Mouse (Mus musculus): ENCODE measurements around the gene Nefh. TPM values are rescaled to one million over a fixed set of nuclear protein-coding genes. Genes with fewer than 3 reads are reported as not detected.

Gene Nefh
- polyA plus RNA-seq, 1 experiment from 2014 or later = 19.2 TPM

GRCm38 (mm10) chr11:4936243-4936642 is 11.6 kb downstream of the Nefh start:
- H3K36me3 ChIP-seq (ENCODE audit: control insufficient read depth, insufficient read depth, low read length) = no peaks in the 10 kb centered on the region
- WGBS = 87% methylated on average over 5 of the region's 5 CpGs
- no peak for ATAC-seq (ENCODE audit: low read depth)
- H3K4me1 ChIP-seq (ENCODE audit: control insufficient read depth, insufficient read depth, low read length) = no peaks in the 10 kb centered on the region
- no peaks in the 10 kb centered on the region for H3K27me3 ChIP-seq (ENCODE audit: control insufficient read depth, insufficient read depth, low read length)
- no peak overlapping the region for H3K27ac ChIP-seq (ENCODE audit: low read depth, low read length)
- H3K4me3 ChIP-seq (ENCODE audit: low read depth, low read length) = no peak overlapping the region
- H3K9ac ChIP-seq (replicated peaks; ENCODE audit: low read depth, low read length) = no peak overlapping the region
- no peaks in the 10 kb centered on the region for H3K9me3 ChIP-seq (ENCODE audit: control insufficient read depth, low read length)
- H3K4me2 ChIP-seq (ENCODE audit: low read depth, low read length) = no peak overlapping the region

GRCm38 (mm10) chr11:4931009-4931601 is 16.8 kb downstream of the Nefh start:
- H3K9me3 ChIP-seq (ENCODE audit: control insufficient read depth, low read length) = no peaks in the 10 kb centered on the region
- peaks cover 28% of the 10 kb centered on the region for H3K36me3 ChIP-seq (ENCODE audit: control insufficient read depth, insufficient read depth, low read length)
- H3K4me3 ChIP-seq (ENCODE audit: low read depth, low read length) = no peak overlapping the region
- no peak overlapping the region for H3K27ac ChIP-seq (ENCODE audit: low read depth, low read length)
- no peaks in the 10 kb centered on the region for H3K27me3 ChIP-seq (ENCODE audit: control insufficient read depth, insufficient read depth, low read length)
- no peaks in the 10 kb centered on the region for H3K4me1 ChIP-seq (ENCODE audit: control insufficient read depth, insufficient read depth, low read length)
- H3K9ac ChIP-seq (replicated peaks; ENCODE audit: low read depth, low read length) = no peak overlapping the region
- ATAC-seq (ENCODE audit: low read depth) = no peak
- no peak overlapping the region for H3K4me2 ChIP-seq (ENCODE audit: low read depth, low read length)
- 65% methylated on average over 1 of the region's 1 CpGs for WGBS

- Histone ChIP-seq H3K36me3 (ENCODE audit: control insufficient read depth, insufficient read depth, low read length) (peaks cover 57% of the 10 kb centered on the region), H3K4me2 (ENCODE audit: low read depth, low read length) (no peak overlapping the region), H3K9me3 (ENCODE audit: control insufficient read depth, low read length) (no peaks in the 10 kb centered on the region), H3K4me3 (ENCODE audit: low read depth, low read length) (no peak overlapping the region), H3K27me3 (ENCODE audit: control insufficient read depth, insufficient read depth, low read length) (no peaks in the 10 kb centered on the region), H3K4me1 (ENCODE audit: control insufficient read depth, insufficient read depth, low read length) (no peaks in the 10 kb centered on the region), H3K9ac (replicated peaks; ENCODE audit: low read depth, low read length) (no peak overlapping the region), H3K27ac (ENCODE audit: low read depth, low read length) (no peak overlapping the region)
- no peak for ATAC-seq (ENCODE audit: low read depth)
- 92% methylated on average over 3 of the region's 3 CpGs for WGBS
Observed at GRCm38 (mm10) chr11:4927224-4927623, 20.6 kb downstream of the Nefh start.

GRCm38 (mm10) chr11:4921751-4922150 is 26.1 kb downstream of the Nefh start:
- 93% methylated on average over 7 of the region's 7 CpGs for WGBS
- Histone ChIP-seq H3K9me3 (ENCODE audit: control insufficient read depth, low read length) (no peaks in the 10 kb centered on the region), H3K27me3 (ENCODE audit: control insufficient read depth, insufficient read depth, low read length) (no peaks in the 10 kb centered on the region), H3K4me2 (ENCODE audit: low read depth, low read length) (no peak overlapping the region), H3K27ac (ENCODE audit: low read depth, low read length) (no peak overlapping the region), H3K4me1 (ENCODE audit: control insufficient read depth, insufficient read depth, low read length) (no peaks in the 10 kb centered on the region), H3K9ac (replicated peaks; ENCODE audit: low read depth, low read length) (no peak overlapping the region), H3K36me3 (ENCODE audit: control insufficient read depth, insufficient read depth, low read length) (peaks cover 81% of the 10 kb centered on the region), H3K4me3 (ENCODE audit: low read depth, low read length) (no peak overlapping the region)
- ATAC-seq (ENCODE audit: low read depth) = no peak

- H3K4me1 ChIP-seq (ENCODE audit: control insufficient read depth, insufficient read depth, low read length) = no peaks in the 10 kb centered on the region
- no peak overlapping the region for H3K4me3 ChIP-seq (ENCODE audit: low read depth, low read length)
- no peak overlapping the region for H3K9ac ChIP-seq (replicated peaks; ENCODE audit: low read depth, low read length)
- H3K27ac ChIP-seq (ENCODE audit: low read depth, low read length) = no peak overlapping the region
- WGBS = 97% methylated on average over 2 of the region's 2 CpGs
- no peak for ATAC-seq (ENCODE audit: low read depth)
- peaks cover 76% of the 10 kb centered on the region for H3K36me3 ChIP-seq (ENCODE audit: control insufficient read depth, insufficient read depth, low read length)
- H3K9me3 ChIP-seq (ENCODE audit: control insufficient read depth, low read length) = no peaks in the 10 kb centered on the region
- no peak overlapping the region for H3K4me2 ChIP-seq (ENCODE audit: low read depth, low read length)
- H3K27me3 ChIP-seq (ENCODE audit: control insufficient read depth, insufficient read depth, low read length) = no peaks in the 10 kb centered on the region
Observed at GRCm38 (mm10) chr11:4921281-4921680, 26.6 kb downstream of the Nefh start.

- no peak overlapping the region for H3K4me2 ChIP-seq (ENCODE audit: low read depth, low read length)
- no peak for ATAC-seq (ENCODE audit: low read depth)
- H3K27me3 ChIP-seq (ENCODE audit: control insufficient read depth, insufficient read depth, low read length) = no peaks in the 10 kb centered on the region
- 59% methylated on average over 1 of the region's 1 CpGs for WGBS
- no peak overlapping the region for H3K27ac ChIP-seq (ENCODE audit: low read depth, low read length)
- H3K36me3 ChIP-seq (ENCODE audit: control insufficient read depth, insufficient read depth, low read length) = peaks cover 60% of the 10 kb centered on the region
- H3K9me3 ChIP-seq (ENCODE audit: control insufficient read depth, low read length) = no peaks in the 10 kb centered on the region
- no peak overlapping the region for H3K9ac ChIP-seq (replicated peaks; ENCODE audit: low read depth, low read length)
- no peak overlapping the region for H3K4me3 ChIP-seq (ENCODE audit: low read depth, low read length)
- H3K4me1 ChIP-seq (ENCODE audit: control insufficient read depth, insufficient read depth, low read length) = no peaks in the 10 kb centered on the region
Observed at GRCm38 (mm10) chr11:4916068-4916467, 31.8 kb downstream of the Nefh start.

GRCm38 (mm10) chr11:4906231-4906630 is 41.6 kb downstream of the Nefh start:
- Histone ChIP-seq H3K9me3 (ENCODE audit: control insufficient read depth, low read length) (no peaks in the 10 kb centered on the region), H3K36me3 (ENCODE audit: control insufficient read depth, insufficient read depth, low read length) (peaks cover 47% of the 10 kb centered on the region), H3K4me1 (ENCODE audit: control insufficient read depth, insufficient read depth, low read length) (no peaks in the 10 kb centered on the region), H3K4me2 (ENCODE audit: low read depth, low read length) (no peak overlapping the region), H3K27me3 (ENCODE audit: control insufficient read depth, insufficient read depth, low read length) (no peaks in the 10 kb centered on the region), H3K9ac (replicated peaks; ENCODE audit: low read depth, low read length) (no peak overlapping the region), H3K27ac (ENCODE audit: low read depth, low read length) (no peak overlapping the region), H3K4me3 (ENCODE audit: low read depth, low read length) (no peak overlapping the region)
- 95% methylated on average over 6 of the region's 6 CpGs for WGBS
- ATAC-seq (ENCODE audit: low read depth) = no peak

- Histone ChIP-seq H3K9me3 (ENCODE audit: control insufficient read depth, low read length) (no peaks in the 10 kb centered on the region), H3K27ac (ENCODE audit: low read depth, low read length) (no peak overlapping the region), H3K4me3 (ENCODE audit: low read depth, low read length) (no peak overlapping the region), H3K4me2 (ENCODE audit: low read depth, low read length) (no peak overlapping the region), H3K4me1 (ENCODE audit: control insufficient read depth, insufficient read depth, low read length) (no peaks in the 10 kb centered on the region), H3K9ac (replicated peaks; ENCODE audit: low read depth, low read length) (no peak overlapping the region), H3K27me3 (ENCODE audit: control insufficient read depth, insufficient read depth, low read length) (no peaks in the 10 kb centered on the region), H3K36me3 (ENCODE audit: control insufficient read depth, insufficient read depth, low read length) (peaks cover 40% of the 10 kb centered on the region)
- ATAC-seq (ENCODE audit: low read depth) = no peak
- 89% methylated on average over 6 of the region's 6 CpGs for WGBS
Observed at GRCm38 (mm10) chr11:4901956-4902355, 45.9 kb downstream of the Nefh start.

GRCm38 (mm10) chr11:4900437-4900836 is 47.4 kb downstream of the Nefh start:
- Histone ChIP-seq H3K27me3 (ENCODE audit: control insufficient read depth, insufficient read depth, low read length) (no peaks in the 10 kb centered on the region), H3K36me3 (ENCODE audit: control insufficient read depth, insufficient read depth, low read length) (peaks cover 32% of the 10 kb centered on the region), H3K4me2 (ENCODE audit: low read depth, low read length) (no peak overlapping the region), H3K4me1 (ENCODE audit: control insufficient read depth, insufficient read depth, low read length) (peaks cover 3% of the 10 kb centered on the region; the same call in 1 of the 2 replicates), H3K9ac (replicated peaks; ENCODE audit: low read depth, low read length) (no peak overlapping the region), H3K9me3 (ENCODE audit: control insufficient read depth, low read length) (no peaks in the 10 kb centered on the region), H3K27ac (ENCODE audit: low read depth, low read length) (no peak overlapping the region), H3K4me3 (ENCODE audit: low read depth, low read length) (no peak overlapping the region)
- 69% methylated on average over 5 of the region's 5 CpGs for WGBS
- no peak for ATAC-seq (ENCODE audit: low read depth)
